Mouse (Mus musculus) heart, embryonic 10.5 days (tissue): ENCODE data around the gene Gucy2c. TPM values are rescaled to one million over a fixed set of nuclear protein-coding genes. Genes with fewer than 3 reads are reported as not detected.

Experiments used
- microRNA-seq: library from miRNA; unstranded; fragments of <30 nt; microRNA quantifications from one replicate; pipeline ENCODE4, GENCODE M21; 2017
- polyA plus RNA-seq: library from polyadenylated mRNA; unstranded; fragments of >200 nt; fragmentation: Nextera tagmentation; extraction: Ambion mirVana; gene quantifications from 2 replicates; pipeline ENCODE4 v1.2.1, GENCODE M21; 2016

The Gucy2c gene
- polyA plus RNA-seq, 1 experiment from 2014 or later: 0.10 TPM

Small RNA genes lying within 50 kb of the gene (microRNA-seq; reads per million reads assigned to microRNA genes)
- not detected for gene Gm44364

Other genes with a start within 250 kb of the Gucy2c start
- gene Plbd1, start 119.8 kb downstream of the Gucy2c start, polyA plus RNA-seq: 3.1 and 6.0 TPM in 2 replicates
- gene Hist4h4, start 22.6 kb upstream of the Gucy2c start, polyA plus RNA-seq: 0.25 and 0.63 TPM in 2 replicates
- gene H2afj, start 26.5 kb upstream of the Gucy2c start, polyA plus RNA-seq: 81.5 and 88.2 TPM in 2 replicates
- 2.4 and 2.7 TPM in 2 replicates for gene BC049715, start 45.9 kb upstream of the Gucy2c start, polyA plus RNA-seq
- 111 and 120 TPM in 2 replicates for gene Wbp11, start 46.5 kb upstream of the Gucy2c start, polyA plus RNA-seq
- not detected in 2 replicates for gene Smco3, start 53.7 kb upstream of the Gucy2c start, polyA plus RNA-seq
- gene Art4, start 76.0 kb upstream of the Gucy2c start, polyA plus RNA-seq: 12.8 and 15.8 TPM in 2 replicates
- gene Mgp, start 94.1 kb upstream of the Gucy2c start, polyA plus RNA-seq: 10.7 and 12.2 TPM in 2 replicates
- 0.55 and 0.73 TPM in 2 replicates for gene Erp27, start 140.4 kb upstream of the Gucy2c start, polyA plus RNA-seq
- gene Pde6h, start 142.1 kb upstream of the Gucy2c start, polyA plus RNA-seq: not detected in 2 replicates
- 105 and 111 TPM in 2 replicates for gene Arhgdib, start 160.1 kb upstream of the Gucy2c start, polyA plus RNA-seq